Mouse (Mus musculus): ENCODE data around the gene Cers3. TPM values are rescaled to one million over a fixed set of nuclear protein-coding genes. Genes with fewer than 3 reads are reported as not detected.

The Cers3 gene
- polyA plus RNA-seq, 1 experiment from 2014 or later: 0.29 TPM

Other genes with a start within 250 kb of the Cers3 start
- 16.7 and 18.3 TPM in 2 replicates for gene Asb7, start 53.9 kb upstream of the Cers3 start, polyA plus RNA-seq (2015; fragmentation: Nextera tagmentation; extraction: Ambion mirVana)
- 17.0 and 17.1 TPM in 2 replicates for gene Lins1, start 53.6 kb upstream of the Cers3 start, polyA plus RNA-seq (2015; fragmentation: Nextera tagmentation; extraction: Ambion mirVana)
- 2.1 and 2.4 TPM in 2 replicates for gene Adamts17, start 96.2 kb downstream of the Cers3 start, polyA plus RNA-seq (2015; fragmentation: Nextera tagmentation; extraction: Ambion mirVana)